Mouse (Mus musculus) C2C12 (cell line): ENCODE data around the gene Ggta1. TPM values are rescaled to one million over a fixed set of nuclear protein-coding genes. Genes with fewer than 3 reads are reported as not detected.

Source experiments
- H3K27me3 ChIP-seq: one replicate; pipeline ENCODE4 v1.6.1; 2011; ENCODE audit not compliant: control insufficient read depth, insufficient read depth, insufficient read length
- H3K36me3 ChIP-seq: one replicate; pipeline ENCODE4 v1.6.1; 2011; ENCODE audit not compliant: control insufficient read depth, insufficient read depth
- H3K4me3 ChIP-seq: one replicate; pipeline ENCODE4 v1.5.1; 2011; ENCODE audit warnings: mild to moderate bottlenecking, control low read depth; ENCODE audit not compliant: poor library complexity, insufficient read depth, severe bottlenecking
- H3K79me2 ChIP-seq: one replicate; pipeline ENCODE4 v1.6.1; 2011; ENCODE audit not compliant: control insufficient read depth, insufficient read depth
- H3K79me3 ChIP-seq: one replicate; pipeline ENCODE4 v1.6.1; 2011; ENCODE audit warnings: low read depth, control low read depth
- H3ac ChIP-seq: one replicate; pipeline ENCODE3; 2011; ENCODE audit warnings: low read depth; ENCODE audit not compliant: control insufficient read depth, insufficient read length
- CEBPB ChIP-seq: IDR thresholded peaks from one replicate; pipeline ENCODE4 v1.6.1; 2011; ENCODE audit warnings: low read depth, mild to moderate bottlenecking, control low read depth, moderate library complexity
- CTCF ChIP-seq: IDR thresholded peaks from one replicate; pipeline ENCODE4 v1.5.1; 2011; ENCODE audit not compliant: control insufficient read depth, insufficient read depth, insufficient read length
- FOSL1 ChIP-seq: IDR thresholded peaks from one replicate; pipeline ENCODE4 v1.8.0; 2011; ENCODE audit warnings: mild to moderate bottlenecking, low read length; ENCODE audit not compliant: poor library complexity, insufficient read depth, severe bottlenecking
- MAX ChIP-seq: IDR thresholded peaks from one replicate; pipeline ENCODE4 v1.6.1; 2011; ENCODE audit warnings: mild to moderate bottlenecking, control low read depth
- MYOD1 ChIP-seq: IDR thresholded peaks from one replicate; pipeline ENCODE4 v1.6.1; 2011; ENCODE audit warnings: low read depth; ENCODE audit not compliant: control insufficient read depth, insufficient read length
- MYOG ChIP-seq: IDR thresholded peaks from one replicate; pipeline ENCODE4 v1.6.1; 2011; ENCODE audit not compliant: control insufficient read depth, insufficient read length; ENCODE audit errors: extremely low read depth
- USF1 ChIP-seq: IDR thresholded peaks from one replicate; pipeline ENCODE4 v1.6.1; 2011; ENCODE audit warnings: low read depth, mild to moderate bottlenecking, control low read depth, moderate library complexity
- polyA plus RNA-seq: library from polyadenylated mRNA; unstranded; fragments of >200 nt; fragmentation: generic; extraction: Trizol; gene quantifications from one replicate; pipeline ENCODE4 v1.2.1, GENCODE M21; 2012; ENCODE audit warnings: missing spikeins

Ggta1 gene
- polyA plus RNA-seq, 1 experiment = 7.1 TPM

- Histone ChIP-seq H3K79me2 (no peaks in the 10 kb centered on the region), H3K4me3 (no peak overlapping the region)
- TF ChIP-seq CTCF (no peak), MAX (no peak), CEBPB (no peak), MYOG (no peak), USF1 (no peak), MYOD1 (no peak), FOSL1 (no peak)
These were observed 39.5 kb upstream of the Ggta1 start for GRCm38 (mm10) chr2:35502561-35502960.

GRCm38 (mm10) chr2:35499474-35499873 lies 36.4 kb upstream of the Ggta1 start:
- Histone ChIP-seq H3K27me3 (no peaks in the 10 kb centered on the region), H3ac (no peak overlapping the region)

More at GRCm38 (mm10) chr2:35502561-35502960, 39.5 kb upstream of the Ggta1 start:
- H3K36me3 ChIP-seq = no peaks in the 10 kb centered on the region
- no peaks in the 10 kb centered on the region for H3K27me3 ChIP-seq
- no peaks in the 10 kb centered on the region for H3K79me3 ChIP-seq
- no peak overlapping the region for H3ac ChIP-seq

GRCm38 (mm10) chr2:35498961-35499360 lies 35.9 kb upstream of the Ggta1 start:
- no peak overlapping the region for H3K4me3 ChIP-seq
- no peaks in the 10 kb centered on the region for H3K27me3 ChIP-seq
- H3ac ChIP-seq = no peak overlapping the region
- no peaks in the 10 kb centered on the region for H3K36me3 ChIP-seq
- no peaks in the 10 kb centered on the region for H3K79me2 ChIP-seq
- TF ChIP-seq CEBPB (no peak), MAX (no peak), FOSL1 (no peak), MYOD1 (no peak), CTCF (no peak), USF1 (no peak), MYOG (no peak)
- no peaks in the 10 kb centered on the region for H3K79me3 ChIP-seq

More at GRCm38 (mm10) chr2:35499474-35499873, 36.4 kb upstream of the Ggta1 start:
- Histone ChIP-seq H3K79me2 (no peaks in the 10 kb centered on the region), H3K36me3 (no peaks in the 10 kb centered on the region), H3K79me3 (no peaks in the 10 kb centered on the region), H3K4me3 (no peak overlapping the region)
- TF ChIP-seq MYOD1 = no peak
- TF ChIP-seq MAX = no peak
- TF ChIP-seq CEBPB = no peak
- no peak for TF ChIP-seq CTCF
- TF ChIP-seq MYOG = no peak
- no peak for TF ChIP-seq FOSL1

DNA sequence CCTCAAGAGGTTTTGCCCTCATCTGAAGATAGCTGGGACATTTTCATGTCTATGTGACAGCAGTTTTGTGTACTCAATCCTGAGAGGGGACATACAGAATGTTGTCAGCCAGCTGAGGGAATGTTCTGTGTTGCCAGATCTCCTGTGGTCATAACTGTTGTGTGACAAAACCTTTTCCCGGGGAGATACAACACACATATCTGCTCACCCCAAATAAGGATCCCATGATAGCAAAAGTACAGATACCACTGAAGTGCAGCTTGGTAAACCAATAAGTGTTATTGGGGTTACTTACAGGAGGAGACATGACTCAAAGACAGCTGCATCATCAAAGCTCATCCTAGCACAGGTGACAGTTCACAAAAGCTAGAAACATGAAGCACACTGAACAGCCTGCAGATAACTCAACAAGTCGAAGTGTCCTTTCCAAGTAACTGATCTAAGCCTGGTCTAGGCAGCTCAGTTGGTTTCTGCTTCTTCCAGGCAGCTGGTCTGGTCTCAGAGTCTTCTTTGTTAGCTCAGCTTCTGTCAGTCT lies 34.7 kb upstream of the Ggta1 start:
- Histone ChIP-seq H3ac (no peak overlapping the region), H3K79me3 (no peaks in the 10 kb centered on the region), H3K27me3 (no peaks in the 10 kb centered on the region), H3K36me3 (no peaks in the 10 kb centered on the region), H3K79me2 (no peaks in the 10 kb centered on the region), H3K4me3 (no peak overlapping the region)
- no peak for TF ChIP-seq FOSL1
- no peak for TF ChIP-seq MYOD1
- TF ChIP-seq CTCF = no peak
- TF ChIP-seq USF1 = no peak
- TF ChIP-seq MYOG = no peak
- TF ChIP-seq MAX = no peak
- TF ChIP-seq CEBPB = no peak

DNA sequence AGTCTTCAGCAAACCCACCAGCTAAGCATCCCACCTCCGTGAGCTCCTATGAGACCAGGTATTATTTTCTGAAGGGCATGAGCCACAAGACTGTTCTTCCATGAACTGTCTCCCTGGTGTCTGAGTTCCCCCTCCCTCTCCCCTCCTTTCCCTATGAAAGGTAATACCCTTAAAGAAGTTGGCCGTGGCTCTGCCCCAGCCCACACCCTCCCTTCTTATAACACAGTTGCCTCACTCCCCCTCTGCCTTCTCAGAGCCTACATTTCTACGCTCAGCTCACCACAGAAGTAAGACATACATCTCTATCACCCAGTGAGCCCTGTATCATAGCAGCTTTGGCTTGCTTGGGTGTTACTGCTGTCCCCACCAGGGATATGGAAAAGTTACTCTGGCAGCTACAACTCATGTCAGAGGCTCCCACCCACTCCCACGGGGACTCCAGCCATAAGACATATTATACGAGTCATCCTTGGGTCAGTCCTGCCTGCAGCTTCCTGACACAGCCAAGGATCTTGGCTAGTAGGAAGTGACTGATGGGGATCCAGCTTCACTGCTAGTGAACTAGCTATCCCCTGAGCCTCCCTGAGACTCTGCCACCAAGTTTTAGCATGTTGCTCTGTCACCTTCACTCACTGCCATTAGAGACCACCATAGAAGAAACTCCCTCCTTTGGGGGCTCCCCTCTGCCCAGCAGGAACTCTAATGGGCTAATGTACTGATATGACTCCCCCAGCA lies 33.4 kb upstream of the Ggta1 start:
- Histone ChIP-seq H3K36me3 (no peaks in the 10 kb centered on the region), H3K79me3 (no peaks in the 10 kb centered on the region), H3K27me3 (no peaks in the 10 kb centered on the region), H3K79me2 (no peaks in the 10 kb centered on the region), H3ac (no peak overlapping the region), H3K4me3 (no peak overlapping the region)
- TF ChIP-seq MYOD1 (no peak), MYOG (no peak), MAX (no peak), USF1 (no peak), CEBPB (no peak), CTCF (no peak), FOSL1 (no peak)
